Mouse (Mus musculus): ENCODE data around the gene Plcg1. TPM values are rescaled to one million over a fixed set of nuclear protein-coding genes. Genes with fewer than 3 reads are reported as not detected.

The Plcg1 gene
- total RNA-seq, 1 experiment = 59.0 TPM

DNA sequence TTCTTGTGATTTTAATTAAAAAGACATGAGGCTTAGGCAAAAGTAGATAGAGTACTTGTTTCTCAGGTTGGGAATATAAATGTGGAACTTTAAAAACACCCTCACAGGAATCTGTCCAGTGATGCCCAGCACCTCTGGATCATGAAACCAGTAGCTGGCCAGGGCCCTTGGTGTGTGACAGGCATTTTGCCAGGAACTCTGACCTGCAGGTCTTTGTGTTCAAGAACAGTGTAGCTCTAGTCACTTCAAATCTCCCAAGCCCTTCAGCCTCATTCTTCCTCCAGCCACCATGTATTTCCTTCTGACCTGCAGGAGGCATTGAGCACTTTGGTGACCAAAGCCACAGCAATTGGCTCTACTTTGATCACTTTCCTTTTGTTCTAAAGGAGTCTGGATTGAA is 39.3 kb downstream of the Plcg1 start:
- no peak overlapping the region for H3K9ac ChIP-seq (ENCODE audit: insufficient read depth, low read depth, low read length, poor library complexity, severe bottlenecking)
- no peak overlapping the region for H3K4me3 ChIP-seq (ENCODE audit: insufficient read depth in 1 of 2, low read depth in 1 of 2, low read length in 2 of 2, poor library complexity in 1 of 2, severe bottlenecking in 1 of 2)
- no peak for DNase-seq (ENCODE audit: low read depth, low spot score)
- no peaks in the 10 kb centered on the region for H3K4me1 ChIP-seq (ENCODE audit: control insufficient read depth in 2 of 2, insufficient read depth in 2 of 2, low read length in 2 of 2, poor library complexity in 1 of 2)
- no peak overlapping the region for H3K27ac ChIP-seq (ENCODE audit: insufficient read depth, low read depth, low read length, poor library complexity, severe bottlenecking)
- H3K36me3 ChIP-seq (ENCODE audit: control insufficient read depth, insufficient read depth, low read length, poor library complexity, severe bottlenecking) = no peaks in the 10 kb centered on the region
- in situ Hi-C loops (cut with MboI; ENCODE audit: low sequenced_read_pairs in 2 of 2, unreplicated experiment in 2 of 2) = no loop called here
- TF ChIP-seq ZC3H11A (IDR thresholded peaks at IDR 0.05; ENCODE audit: borderline replicate concordance, low read depth, low read length) = no peak
- no peak for TF ChIP-seq HCFC1 (IDR thresholded peaks at IDR 0.05; ENCODE audit: borderline replicate concordance, insufficient read depth, low read length)
- TF ChIP-seq MAFK (IDR thresholded peaks at IDR 0.05; ENCODE audit: insufficient read depth, low read depth, low read length) = no peak
- no peak for TF ChIP-seq CHD2 (IDR thresholded peaks at IDR 0.05; ENCODE audit: low read depth, low read length)
- TF ChIP-seq ZNF384 (IDR thresholded peaks at IDR 0.05; ENCODE audit: low read depth, low read length) = no peak
- no peaks in the 10 kb centered on the region for H3K9me3 ChIP-seq (ENCODE audit: control insufficient read depth, insufficient read depth, low read depth, low read length)

DNA sequence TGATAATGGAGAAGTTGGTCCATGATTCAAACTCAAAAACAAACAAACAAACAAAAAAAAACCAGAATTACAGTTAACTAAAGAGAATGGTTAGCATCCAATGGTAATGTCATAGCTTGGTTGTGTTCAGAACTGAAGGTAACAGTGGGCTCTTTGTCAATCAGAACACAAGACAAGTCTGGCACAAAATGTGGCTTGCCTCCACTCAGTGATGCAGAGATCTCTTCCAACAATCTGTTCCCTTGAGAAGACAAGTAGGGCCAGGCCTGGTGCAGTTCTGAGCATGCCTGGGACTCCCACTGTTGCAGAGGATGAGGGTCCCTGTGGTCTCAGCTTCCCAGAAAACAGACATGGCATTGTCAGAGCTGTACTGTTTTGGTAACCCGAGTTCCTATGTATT is 39.8 kb downstream of the Plcg1 start:
- Histone ChIP-seq H3K36me3 (ENCODE audit: control insufficient read depth, insufficient read depth, low read length, poor library complexity, severe bottlenecking) (no peaks in the 10 kb centered on the region), H3K4me3 (ENCODE audit: insufficient read depth in 1 of 2, low read depth in 1 of 2, low read length in 2 of 2, poor library complexity in 1 of 2, severe bottlenecking in 1 of 2) (no peak overlapping the region), H3K9me3 (ENCODE audit: control insufficient read depth, insufficient read depth, low read depth, low read length) (no peaks in the 10 kb centered on the region), H3K4me1 (ENCODE audit: control insufficient read depth in 2 of 2, insufficient read depth in 2 of 2, low read length in 2 of 2, poor library complexity in 1 of 2) (no peaks in the 10 kb centered on the region), H3K27ac (ENCODE audit: insufficient read depth, low read depth, low read length, poor library complexity, severe bottlenecking) (no peak overlapping the region), H3K9ac (ENCODE audit: insufficient read depth, low read depth, low read length, poor library complexity, severe bottlenecking) (no peak overlapping the region)
- in situ Hi-C loops (cut with MboI; ENCODE audit: low sequenced_read_pairs in 2 of 2, unreplicated experiment in 2 of 2) = no loop called here
- no peak for DNase-seq (ENCODE audit: low read depth, low spot score)
- no peak for TF ChIP-seq CHD2 (IDR thresholded peaks at IDR 0.05; ENCODE audit: low read depth, low read length)
- no peak for TF ChIP-seq ZC3H11A (IDR thresholded peaks at IDR 0.05; ENCODE audit: borderline replicate concordance, low read depth, low read length)
- no peak for TF ChIP-seq HCFC1 (IDR thresholded peaks at IDR 0.05; ENCODE audit: borderline replicate concordance, insufficient read depth, low read length)
- no peak for TF ChIP-seq ZNF384 (IDR thresholded peaks at IDR 0.05; ENCODE audit: low read depth, low read length)
- no peak for TF ChIP-seq MAFK (IDR thresholded peaks at IDR 0.05; ENCODE audit: insufficient read depth, low read depth, low read length)

DNA sequence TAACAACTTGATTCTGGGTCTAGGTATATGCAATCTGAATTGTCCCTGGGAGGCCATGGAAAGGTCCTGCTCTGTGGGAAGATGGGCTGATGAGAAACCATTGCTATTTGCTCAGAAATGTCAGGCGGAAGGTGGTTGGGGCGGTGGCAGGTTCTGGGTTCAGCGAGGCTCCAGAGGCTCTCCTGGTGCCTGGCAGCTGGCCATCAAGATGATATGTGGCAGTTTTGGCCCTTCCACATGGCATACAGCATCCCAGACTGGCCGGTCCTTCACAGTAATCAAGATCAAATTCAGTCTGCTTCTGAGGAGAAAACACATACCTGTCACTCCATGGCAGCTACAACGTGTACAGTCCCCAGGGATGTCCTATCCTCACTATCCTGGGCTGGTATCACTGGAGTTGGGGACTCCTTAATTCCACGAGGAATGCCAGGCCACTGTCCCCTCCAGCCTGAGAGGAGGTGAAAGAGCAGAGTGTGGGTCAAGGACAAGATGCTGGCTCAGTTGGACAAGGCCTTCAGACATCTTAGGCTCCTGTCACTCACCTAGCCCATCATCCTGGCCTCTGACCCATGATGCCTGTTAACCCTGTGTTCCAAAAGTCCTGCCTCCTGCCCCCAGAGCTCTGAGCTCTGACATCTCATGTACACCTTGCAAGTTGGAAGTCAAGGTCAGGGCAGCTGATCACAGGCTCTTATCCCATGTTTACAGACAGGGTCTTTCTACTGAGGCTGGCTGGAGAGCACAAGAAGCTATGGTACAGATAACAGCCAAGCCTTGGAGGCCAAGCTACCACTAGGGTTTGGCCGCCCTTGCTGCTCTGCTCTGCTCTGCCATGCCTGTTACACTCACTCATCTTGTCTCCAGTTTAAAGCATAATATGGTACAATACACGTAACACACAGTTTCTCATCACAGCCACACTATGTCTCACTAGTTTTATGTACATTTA is 40.5 kb downstream of the Plcg1 start:
- TF ChIP-seq MAFK (IDR thresholded peaks at IDR 0.05; ENCODE audit: insufficient read depth, low read depth, low read length) (no peak), HCFC1 (IDR thresholded peaks at IDR 0.05; ENCODE audit: borderline replicate concordance, insufficient read depth, low read length) (no peak), CHD2 (IDR thresholded peaks at IDR 0.05; ENCODE audit: low read depth, low read length) (no peak), ZNF384 (IDR thresholded peaks at IDR 0.05; ENCODE audit: low read depth, low read length) (no peak), ZC3H11A (IDR thresholded peaks at IDR 0.05; ENCODE audit: borderline replicate concordance, low read depth, low read length) (no peak)
- Histone ChIP-seq H3K27ac (ENCODE audit: insufficient read depth, low read depth, low read length, poor library complexity, severe bottlenecking) (no peak overlapping the region), H3K9me3 (ENCODE audit: control insufficient read depth, insufficient read depth, low read depth, low read length) (no peaks in the 10 kb centered on the region), H3K4me1 (ENCODE audit: control insufficient read depth in 2 of 2, insufficient read depth in 2 of 2, low read length in 2 of 2, poor library complexity in 1 of 2) (no peaks in the 10 kb centered on the region), H3K36me3 (ENCODE audit: control insufficient read depth, insufficient read depth, low read length, poor library complexity, severe bottlenecking) (no peaks in the 10 kb centered on the region), H3K4me3 (ENCODE audit: insufficient read depth in 1 of 2, low read depth in 1 of 2, low read length in 2 of 2, poor library complexity in 1 of 2, severe bottlenecking in 1 of 2) (no peak overlapping the region), H3K9ac (ENCODE audit: insufficient read depth, low read depth, low read length, poor library complexity, severe bottlenecking) (no peak overlapping the region)
- no peak for DNase-seq (ENCODE audit: low read depth, low spot score)
- in situ Hi-C loops (cut with MboI; ENCODE audit: low sequenced_read_pairs in 2 of 2, unreplicated experiment in 2 of 2) = no loop called here

GRCm38 (mm10) chr2:160778034-160778433 is 46.9 kb downstream of the Plcg1 start:
- Histone ChIP-seq H3K9ac (ENCODE audit: insufficient read depth, low read depth, low read length, poor library complexity, severe bottlenecking) (no peak overlapping the region), H3K9me3 (ENCODE audit: control insufficient read depth, insufficient read depth, low read depth, low read length) (no peaks in the 10 kb centered on the region), H3K4me1 (ENCODE audit: control insufficient read depth in 2 of 2, insufficient read depth in 2 of 2, low read length in 2 of 2, poor library complexity in 1 of 2) (no peaks in the 10 kb centered on the region), H3K4me3 (ENCODE audit: insufficient read depth in 1 of 2, low read depth in 1 of 2, low read length in 2 of 2, poor library complexity in 1 of 2, severe bottlenecking in 1 of 2) (no peak overlapping the region), H3K36me3 (ENCODE audit: control insufficient read depth, insufficient read depth, low read length, poor library complexity, severe bottlenecking) (no peaks in the 10 kb centered on the region), H3K27ac (ENCODE audit: insufficient read depth, low read depth, low read length, poor library complexity, severe bottlenecking) (no peak overlapping the region)
- TF ChIP-seq HCFC1 (IDR thresholded peaks at IDR 0.05; ENCODE audit: borderline replicate concordance, insufficient read depth, low read length) = no peak
- TF ChIP-seq CHD2 (IDR thresholded peaks at IDR 0.05; ENCODE audit: low read depth, low read length) = no peak
- no peak for TF ChIP-seq ZC3H11A (IDR thresholded peaks at IDR 0.05; ENCODE audit: borderline replicate concordance, low read depth, low read length)
- TF ChIP-seq MAFK (IDR thresholded peaks at IDR 0.05; ENCODE audit: insufficient read depth, low read depth, low read length) = no peak
- TF ChIP-seq ZNF384 (IDR thresholded peaks at IDR 0.05; ENCODE audit: low read depth, low read length) = no peak
- no peak for DNase-seq (ENCODE audit: low read depth, low spot score)
- in situ Hi-C loops (cut with MboI; ENCODE audit: low sequenced_read_pairs in 2 of 2, unreplicated experiment in 2 of 2) = no loop called here

All from ES-E14 (cell line).